Mouse (Mus musculus): ENCODE data around the gene Paqr7. TPM values are rescaled to one million over a fixed set of nuclear protein-coding genes. Genes with fewer than 3 reads are reported as not detected.
"Not testable (repeated sequence)": the region's sequence is repeated elsewhere in the genome, so short reads cannot be mapped to it uniquely, and the experiment has no call there.

The Paqr7 gene
- polyA plus RNA-seq, 1 experiment, result 6.8 TPM

GRCm38 (mm10) chr4:134495546-134495923, 962 bp upstream of the Paqr7 start:
- Histone ChIP-seq H3K4me3 (ENCODE audit: insufficient read depth, low read length) (no peak overlapping the region), H3K27ac (ENCODE audit: insufficient read depth, low read length) (no peak overlapping the region), H3K4me1 (ENCODE audit: control insufficient read depth, insufficient read depth, low read length) (0 out of 2 replicates have a peak, but pooled peaks cover 2% of the 10 kb centered on the region)
- no peak for TF ChIP-seq POLR2A (IDR thresholded peaks at IDR 0.05; ENCODE audit: low read depth, low read length)
- TF ChIP-seq CTCF (IDR thresholded peaks at IDR 0.05; ENCODE audit: borderline replicate concordance, insufficient read depth, low read length), result no peak

GRCm38 (mm10) chr4:134497223-134497622, 726 bp downstream of the Paqr7 start:
- H3K4me3 ChIP-seq (ENCODE audit: insufficient read depth, low read length), result peak overlapping the region; percentile 37
- 0 out of 2 replicates have a peak, but pooled peaks cover 2% of the 10 kb centered on the region for H3K4me1 ChIP-seq (ENCODE audit: control insufficient read depth, insufficient read depth, low read length)
- TF ChIP-seq POLR2A (IDR thresholded peaks at IDR 0.05; ENCODE audit: low read depth, low read length) (no peak), CTCF (IDR thresholded peaks at IDR 0.05; ENCODE audit: borderline replicate concordance, insufficient read depth, low read length) (no peak)
- no peak overlapping the region for H3K27ac ChIP-seq (ENCODE audit: insufficient read depth, low read length)

GRCm38 (mm10) chr4:134497986-134498731, 1.7 kb downstream of the Paqr7 start:
- TF ChIP-seq CTCF (IDR thresholded peaks at IDR 0.05; ENCODE audit: borderline replicate concordance, insufficient read depth, low read length), result no peak
- TF ChIP-seq POLR2A (IDR thresholded peaks at IDR 0.05; ENCODE audit: low read depth, low read length), result no peak
- Histone ChIP-seq H3K27ac (ENCODE audit: insufficient read depth, low read length) (no peak overlapping the region), H3K4me1 (ENCODE audit: control insufficient read depth, insufficient read depth, low read length) (0 out of 2 replicates have a peak, but pooled peaks cover 2% of the 10 kb centered on the region), H3K4me3 (ENCODE audit: insufficient read depth, low read length) (no peak overlapping the region)

- H3K4me3 ChIP-seq (ENCODE audit: insufficient read depth, low read length); H3K4me1 ChIP-seq (ENCODE audit: control insufficient read depth, insufficient read depth, low read length); H3K27ac ChIP-seq (ENCODE audit: insufficient read depth, low read length): not testable (repeated sequence)
These were observed 2.5 kb downstream of the Paqr7 start for GRCm38 (mm10) chr4:134498983-134499382.

GRCm38 (mm10) chr4:134501095-134501494, 4.6 kb downstream of the Paqr7 start:
- Histone ChIP-seq H3K4me3 (ENCODE audit: insufficient read depth, low read length) (no peak overlapping the region), H3K4me1 (ENCODE audit: control insufficient read depth, insufficient read depth, low read length) (0 out of 2 replicates have a peak, but pooled peaks cover 2% of the 10 kb centered on the region), H3K27ac (ENCODE audit: insufficient read depth, low read length) (no peak overlapping the region)
- TF ChIP-seq POLR2A (IDR thresholded peaks at IDR 0.05; ENCODE audit: low read depth, low read length) (no peak), CTCF (IDR thresholded peaks at IDR 0.05; ENCODE audit: borderline replicate concordance, insufficient read depth, low read length) (no peak)

- no peak overlapping the region for H3K27ac ChIP-seq (ENCODE audit: insufficient read depth, low read length)
- no peaks in the 10 kb centered on the region for H3K4me1 ChIP-seq (ENCODE audit: control insufficient read depth, insufficient read depth, low read length)
- H3K4me3 ChIP-seq (ENCODE audit: insufficient read depth, low read length), result no peak overlapping the region
- TF ChIP-seq POLR2A (IDR thresholded peaks at IDR 0.05; ENCODE audit: low read depth, low read length) (no peak), CTCF (IDR thresholded peaks at IDR 0.05; ENCODE audit: borderline replicate concordance, insufficient read depth, low read length) (no peak)
These were observed 7.3 kb downstream of the Paqr7 start for GRCm38 (mm10) chr4:134503686-134504357.

GRCm38 (mm10) chr4:134505303-134505789, 8.8 kb downstream of the Paqr7 start:
- TF ChIP-seq POLR2A (IDR thresholded peaks at IDR 0.05; ENCODE audit: low read depth, low read length) (no peak), CTCF (IDR thresholded peaks at IDR 0.05; ENCODE audit: borderline replicate concordance, insufficient read depth, low read length) (no peak)
- Histone ChIP-seq H3K27ac (ENCODE audit: insufficient read depth, low read length) (no peak overlapping the region), H3K4me3 (ENCODE audit: insufficient read depth, low read length) (no peak overlapping the region), H3K4me1 (ENCODE audit: control insufficient read depth, insufficient read depth, low read length) (no peaks in the 10 kb centered on the region)

GRCm38 (mm10) chr4:134505966-134506594, 9.6 kb downstream of the Paqr7 start:
- H3K27ac ChIP-seq (ENCODE audit: insufficient read depth, low read length), result no peak overlapping the region
- H3K4me1 ChIP-seq (ENCODE audit: control insufficient read depth, insufficient read depth, low read length), result no peaks in the 10 kb centered on the region
- TF ChIP-seq CTCF (IDR thresholded peaks at IDR 0.05; ENCODE audit: borderline replicate concordance, insufficient read depth, low read length) (no peak), POLR2A (IDR thresholded peaks at IDR 0.05; ENCODE audit: low read depth, low read length) (no peak)
- no peak overlapping the region for H3K4me3 ChIP-seq (ENCODE audit: insufficient read depth, low read length)

- H3K4me3 ChIP-seq (ENCODE audit: insufficient read depth, low read length), result no peak overlapping the region
- TF ChIP-seq CTCF (IDR thresholded peaks at IDR 0.05; ENCODE audit: borderline replicate concordance, insufficient read depth, low read length) (no peak), POLR2A (IDR thresholded peaks at IDR 0.05; ENCODE audit: low read depth, low read length) (no peak)
- H3K4me1 ChIP-seq (ENCODE audit: control insufficient read depth, insufficient read depth, low read length), result no peaks in the 10 kb centered on the region
- no peak overlapping the region for H3K27ac ChIP-seq (ENCODE audit: insufficient read depth, low read length)
These were observed 10.2 kb downstream of the Paqr7 start for GRCm38 (mm10) chr4:134506713-134507112.

GRCm38 (mm10) chr4:134510396-134510795, 13.9 kb downstream of the Paqr7 start:
- Histone ChIP-seq H3K27ac (ENCODE audit: insufficient read depth, low read length) (no peak overlapping the region), H3K4me1 (ENCODE audit: control insufficient read depth, insufficient read depth, low read length) (no peaks in the 10 kb centered on the region), H3K4me3 (ENCODE audit: insufficient read depth, low read length) (no peak overlapping the region)
- no peak for TF ChIP-seq POLR2A (IDR thresholded peaks at IDR 0.05; ENCODE audit: low read depth, low read length)
- no peak for TF ChIP-seq CTCF (IDR thresholded peaks at IDR 0.05; ENCODE audit: borderline replicate concordance, insufficient read depth, low read length)
